Mouse (Mus musculus) G1E (cell line): ENCODE measurements around the gene Tom1l1. TPM values are rescaled to one million over a fixed set of nuclear protein-coding genes. Genes with fewer than 3 reads are reported as not detected.
A peak's percentile ranks its signal among the peaks of the same experiment; 100 is the strongest.

Experiments used
- ATAC-seq: 2 replicates; pipeline ENCODE4 v1.8.0; 2016; ENCODE audit warnings: mild to moderate bottlenecking; ENCODE audit not compliant: insufficient number of reproducible peaks, poor library complexity, low FRiP score, severe bottlenecking; ENCODE audit errors: extremely low read depth
- DNase-seq: peaks from one replicate; pipeline ENCODE4 v3.0.0; 2012; ENCODE audit warnings: low spot score
- H3K27me3 ChIP-seq: 2 replicates; pipeline ENCODE4 v1.6.1; 2012; ENCODE audit warnings: mild to moderate bottlenecking, low read length, inconsistent platforms; ENCODE audit not compliant: insufficient read depth
- H3K36me3 ChIP-seq: replicated peaks from 2 replicates; pipeline ENCODE3; 2012; ENCODE audit warnings: mild to moderate bottlenecking, inconsistent platforms
- H3K4me1 ChIP-seq: 2 replicates; pipeline ENCODE4 v1.6.1; 2012; ENCODE audit warnings: low read depth, low read length, inconsistent platforms, mixed read lengths; ENCODE audit not compliant: insufficient read depth
- H3K4me3 ChIP-seq: 2 replicates; pipeline ENCODE4 v1.5.1; 2012; ENCODE audit warnings: low read depth, mild to moderate bottlenecking, inconsistent platforms, low read length, moderate library complexity, mixed read lengths
- H3K9me3 ChIP-seq: replicated peaks from 2 replicates; pipeline ENCODE4 v1.6.1; 2012; ENCODE audit warnings: inconsistent platforms
- CTCF ChIP-seq: IDR thresholded peaks from 2 replicates; pipeline ENCODE4 v1.5.1; 2012; ENCODE audit warnings: low read depth, low read length, inconsistent platforms, mixed read lengths
- GATA1 ChIP-seq: IDR thresholded peaks from 2 replicates; pipeline ENCODE4 v1.6.1; 2012; ENCODE audit warnings: borderline replicate concordance, low read length, inconsistent platforms, mixed read lengths
- GATA2 ChIP-seq: IDR thresholded peaks from 2 replicates; pipeline ENCODE4 v1.6.1; 2012; ENCODE audit warnings: low read depth, low read length, inconsistent platforms, borderline replicate concordance
- POLR2AphosphoS5 ChIP-seq: IDR thresholded peaks from 2 replicates; pipeline ENCODE4 v1.6.1; 2012; ENCODE audit warnings: low read depth, low read length, inconsistent platforms; ENCODE audit not compliant: insufficient replicate concordance
- TAL1 ChIP-seq: conservative IDR thresholded peaks from 2 replicates; pipeline ENCODE4 v1.6.1; 2012; ENCODE audit warnings: low read depth, low read length, inconsistent platforms, mixed read lengths
- polyA plus RNA-seq: library from polyadenylated mRNA; stranded (reverse); fragments of >175 nt; gene quantifications from 2 replicates; pipeline ENCODE4 v1.2.3, GENCODE M21; 2012
- total RNA-seq, 2 experiments: library from RNA; stranded (forward) in 1 of 2; stranded (reverse) in 1 of 2; fragments of 200-1000 nt in 1 of 2; fragments of >200 nt in 1 of 2; fragmentation: Nextera tagmentation in 1 of 2; gene quantifications; 2 replicates each; pipeline ENCODE4 v1.2.3; 2014 to 2017

Gene Tom1l1
- total RNA-seq (2014; fragmentation: Nextera tagmentation) (36.5 and 75.4 TPM in 2 replicates), total RNA-seq (2017) (39.2 and 43.2 TPM in 2 replicates), polyA plus RNA-seq (1.0 and 2.0 TPM in 2 replicates)

- TF ChIP-seq GATA2 (no peak), POLR2AphosphoS5 (no peak), TAL1 (no peak), GATA1 (no peak), CTCF (no peak)
- peaks cover 33% of the 10 kb centered on the region for H3K4me1 ChIP-seq
- H3K4me3 ChIP-seq: peak within 1 kb of the TSS; percentile 79
- DNase-seq (peak; percentile 78), ATAC-seq (peak; percentile 87)
- peaks cover 16% of the 10 kb centered on the region for H3K36me3 ChIP-seq
- peaks cover 27% of the 10 kb centered on the region for H3K27me3 ChIP-seq
- H3K9me3 ChIP-seq: no peaks in the 10 kb centered on the region
Measured at GRCm38 (mm10) chr11:90687460-90688416, at the start of gene Tom1l1. TSS of gene Tom1l1 (minus strand) at chr11:90688366.

GRCm38 (mm10) chr11:90733575-90733974 is 45.4 kb upstream of the Tom1l1 start:
- no peak for TF ChIP-seq CTCF
- TF ChIP-seq GATA1: no peak
- TF ChIP-seq TAL1: no peak
- no peak for TF ChIP-seq POLR2AphosphoS5
- TF ChIP-seq GATA2: no peak
- ATAC-seq: no peak
- Histone ChIP-seq H3K4me1 (no peaks in the 10 kb centered on the region), H3K36me3 (no peaks in the 10 kb centered on the region), H3K27me3 (no peaks in the 10 kb centered on the region), H3K4me3 (no peak overlapping the region), H3K9me3 (no peaks in the 10 kb centered on the region)
- no peak for DNase-seq

- TF ChIP-seq GATA1: no peak
- peak; percentile 74 for TF ChIP-seq TAL1
- no peak for TF ChIP-seq CTCF
- TF ChIP-seq POLR2AphosphoS5: no peak
- no peak for TF ChIP-seq GATA2
- H3K36me3 ChIP-seq: no peaks in the 10 kb centered on the region
- 0 out of 2 replicates have a peak, but pooled peaks cover 3% of the 10 kb centered on the region for H3K9me3 ChIP-seq
- H3K27me3 ChIP-seq: no peaks in the 10 kb centered on the region
- H3K4me1 ChIP-seq: peaks cover 22% of the 10 kb centered on the region
- ATAC-seq: peak; percentile 92
- H3K4me3 ChIP-seq: peak overlapping the region; percentile 55; the same call in 1 of the 2 replicates
- peak; percentile 41 for DNase-seq
Measured at GRCm38 (mm10) chr11:90727354-90728125, 39.4 kb upstream of the Tom1l1 start.

- ATAC-seq (peak; percentile 11; the same call in 1 of the 2 replicates), DNase-seq (no peak)
- Histone ChIP-seq H3K9me3 (0 out of 2 replicates have a peak, but pooled peaks cover 3% of the 10 kb centered on the region), H3K4me1 (peaks cover 22% of the 10 kb centered on the region), H3K36me3 (no peaks in the 10 kb centered on the region), H3K27me3 (no peaks in the 10 kb centered on the region), H3K4me3 (no peak overlapping the region; the same call in 1 of the 2 replicates)
- TF ChIP-seq GATA1: no peak
Measured at GRCm38 (mm10) chr11:90726730-90727129, 38.6 kb upstream of the Tom1l1 start.

- no peaks in the 10 kb centered on the region for H3K36me3 ChIP-seq
- H3K9me3 ChIP-seq: no peaks in the 10 kb centered on the region
- TF ChIP-seq POLR2AphosphoS5: no peak
- no peak for TF ChIP-seq TAL1
- no peak for TF ChIP-seq GATA2
- no peak for TF ChIP-seq GATA1
- TF ChIP-seq CTCF: no peak
- ATAC-seq: no peak
- DNase-seq: no peak
- peaks cover 18% of the 10 kb centered on the region for H3K4me1 ChIP-seq
- no peak overlapping the region for H3K4me3 ChIP-seq
- H3K27me3 ChIP-seq: no peaks in the 10 kb centered on the region
Measured at GRCm38 (mm10) chr11:90722304-90722703, 34.1 kb upstream of the Tom1l1 start.

GRCm38 (mm10) chr11:90717719-90718118 is 29.6 kb upstream of the Tom1l1 start:
- H3K27me3 ChIP-seq: no peaks in the 10 kb centered on the region
- H3K36me3 ChIP-seq: no peaks in the 10 kb centered on the region
- ATAC-seq (no peak), DNase-seq (no peak)
- no peak overlapping the region for H3K4me3 ChIP-seq
- no peaks in the 10 kb centered on the region for H3K9me3 ChIP-seq
- TF ChIP-seq GATA2 (no peak), CTCF (no peak), POLR2AphosphoS5 (no peak)
- peaks cover 2% of the 10 kb centered on the region; the same call in 1 of the 2 replicates for H3K4me1 ChIP-seq
